Mouse (Mus musculus) E14TG2a.4 (cell line): Measurements from ENCODE around the gene Best2.

Experiments
- CTCF ChIP-seq: conservative IDR thresholded peaks from 2 replicates; pipeline ENCODE4 v1.5.1; 2014; ENCODE audit warnings: low read length
- NANOG ChIP-seq: IDR thresholded peaks from 2 replicates; pipeline ENCODE4 v1.6.1; 2014; ENCODE audit warnings: borderline replicate concordance, low read length, mixed read lengths
- POU5F1 ChIP-seq: IDR thresholded peaks from 2 replicates; pipeline ENCODE4 v1.6.1; 2014; ENCODE audit warnings: low read length, borderline replicate concordance

- no peak for TF ChIP-seq CTCF
- no peak for TF ChIP-seq POU5F1
- TF ChIP-seq NANOG, result no peak
Measured at GRCm38 (mm10) chr8:84982499-84983011, 31.8 kb downstream of the Best2 start.
